Mouse (Mus musculus): ENCODE data around the gene Fancd2os. TPM values are rescaled to one million over a fixed set of nuclear protein-coding genes. Genes with fewer than 3 reads are reported as not detected.

The Fancd2os gene
- polyA plus RNA-seq, 1 experiment, result not detected

DNA sequence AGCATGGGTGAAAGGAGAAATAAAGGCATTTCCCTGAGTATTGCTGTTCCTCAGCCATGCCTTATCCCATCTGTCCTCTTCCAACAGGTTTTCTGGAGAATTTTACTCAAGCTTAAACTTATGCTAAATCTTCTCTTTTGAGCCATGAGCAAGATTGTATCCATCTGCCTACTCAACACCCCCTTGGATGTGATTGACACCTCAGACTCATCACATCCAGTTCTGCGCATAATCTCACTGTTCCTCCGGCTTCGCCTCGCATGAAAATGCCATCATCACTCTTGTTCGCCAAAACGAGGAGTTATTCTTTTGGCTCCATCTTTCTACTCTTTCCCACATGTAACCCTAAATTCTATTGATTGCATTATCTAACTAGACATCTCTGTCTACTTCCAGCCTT lies 24.5 kb downstream of the Fancd2os start:
- Histone ChIP-seq H3K4me3 (replicated peaks; ENCODE audit: control insufficient read depth, low read depth, low read length) (no peak overlapping the region), H3K27ac (ENCODE audit: control insufficient read depth, insufficient read depth, low read depth, low read length, poor library complexity) (no peak overlapping the region), H3K4me1 (ENCODE audit: control insufficient read depth, insufficient read depth, low read length) (no peaks in the 10 kb centered on the region)
- TF ChIP-seq CTCF (IDR thresholded peaks at IDR 0.05; ENCODE audit: control insufficient read depth, insufficient read depth, low read length) (no peak), POLR2A (IDR thresholded peaks at IDR 0.05; ENCODE audit: borderline replicate concordance, control insufficient read depth, low read depth, low read length) (no peak)
- 95% methylated on average over 6 of the region's 6 CpGs for WGBS

GRCm38 (mm10) chr6:113564557-113564956 lies 36.0 kb downstream of the Fancd2os start:
- no peaks in the 10 kb centered on the region for H3K4me1 ChIP-seq (ENCODE audit: control insufficient read depth, insufficient read depth, low read length)
- no peak for TF ChIP-seq CTCF (IDR thresholded peaks at IDR 0.05; ENCODE audit: control insufficient read depth, insufficient read depth, low read length)
- TF ChIP-seq POLR2A (IDR thresholded peaks at IDR 0.05; ENCODE audit: borderline replicate concordance, control insufficient read depth, low read depth, low read length), result no peak
- H3K4me3 ChIP-seq (replicated peaks; ENCODE audit: control insufficient read depth, low read depth, low read length), result no peak overlapping the region
- 89% methylated on average over 1 of the region's 1 CpGs for WGBS
- no peak overlapping the region for H3K27ac ChIP-seq (ENCODE audit: control insufficient read depth, insufficient read depth, low read depth, low read length, poor library complexity)

- Histone ChIP-seq H3K4me1 (ENCODE audit: control insufficient read depth, insufficient read depth, low read length) (no peaks in the 10 kb centered on the region), H3K27ac (ENCODE audit: control insufficient read depth, insufficient read depth, low read depth, low read length, poor library complexity) (no peak overlapping the region), H3K4me3 (replicated peaks; ENCODE audit: control insufficient read depth, low read depth, low read length) (no peak overlapping the region)
- no peak for TF ChIP-seq CTCF (IDR thresholded peaks at IDR 0.05; ENCODE audit: control insufficient read depth, insufficient read depth, low read length)
- 92% methylated on average over 6 of the region's 6 CpGs for WGBS
These were observed 40.8 kb downstream of the Fancd2os start for GRCm38 (mm10) chr6:113559736-113560135.

Other genes starting within 250 kb of the Fancd2os start
- 12.0 and 21.6 TPM in 2 replicates for gene Tada3, start 222.8 kb downstream of the Fancd2os start, polyA plus RNA-seq (2011; ENCODE audit: insufficient read depth, insufficient read length, low replicate concordance, missing spikeins)
- gene Arpc4, start 222.6 kb downstream of the Fancd2os start, polyA plus RNA-seq (2011; ENCODE audit: insufficient read depth, insufficient read length, low replicate concordance, missing spikeins), result 136 and 195 TPM in 2 replicates
- gene Ttll3, start 211.5 kb downstream of the Fancd2os start, polyA plus RNA-seq (2011; ENCODE audit: insufficient read depth, insufficient read length, low replicate concordance, missing spikeins), result 11.9 and 27.7 TPM in 2 replicates
- 8.6 and 8.7 TPM in 2 replicates for gene Rpusd3, start 181.4 kb downstream of the Fancd2os start, polyA plus RNA-seq (2011; ENCODE audit: insufficient read depth, insufficient read length, low replicate concordance, missing spikeins)
- 3.2 TPM in 1 of 2 replicates, not detected in the other for gene Cidec, start 165.0 kb downstream of the Fancd2os start, polyA plus RNA-seq (2011; ENCODE audit: insufficient read depth, insufficient read length, low replicate concordance, missing spikeins)
- 5.0 and 14.4 TPM in 2 replicates for gene Jagn1, start 158.1 kb downstream of the Fancd2os start, polyA plus RNA-seq (2011; ENCODE audit: insufficient read depth, insufficient read length, low replicate concordance, missing spikeins)
- gene Il17re, start 142.2 kb downstream of the Fancd2os start, polyA plus RNA-seq (2011; ENCODE audit: insufficient read depth, insufficient read length, low replicate concordance, missing spikeins), result 4.7 and 10.0 TPM in 2 replicates
- not detected in 2 replicates for gene Il17rc, start 129.3 kb downstream of the Fancd2os start, polyA plus RNA-seq (2011; ENCODE audit: insufficient read depth, insufficient read length, low replicate concordance, missing spikeins)
- gene Creld1, start 117.4 kb downstream of the Fancd2os start, polyA plus RNA-seq (2011; ENCODE audit: insufficient read depth, insufficient read length, low replicate concordance, missing spikeins), result 4.7 and 13.4 TPM in 2 replicates
- gene Prrt3, start 98.8 kb downstream of the Fancd2os start, polyA plus RNA-seq (2011; ENCODE audit: insufficient read depth, insufficient read length, low replicate concordance, missing spikeins), result 0.80 TPM in 1 of 2 replicates, not detected in the other
- 16.7 and 30.2 TPM in 2 replicates for gene Emc3, start 69.1 kb downstream of the Fancd2os start, polyA plus RNA-seq (2011; ENCODE audit: insufficient read depth, insufficient read length, low replicate concordance, missing spikeins)
- 11.0 and 13.2 TPM in 2 replicates for gene Fancd2, start 69.0 kb downstream of the Fancd2os start, polyA plus RNA-seq (2011; ENCODE audit: insufficient read depth, insufficient read length, low replicate concordance, missing spikeins)
- 65.5 and 112 TPM in 2 replicates for gene Brk1, start 4.1 kb upstream of the Fancd2os start, polyA plus RNA-seq (2011; ENCODE audit: insufficient read depth, insufficient read length, low replicate concordance, missing spikeins)
- 38.5 and 66.7 TPM in 2 replicates for gene Vhl, start 23.2 kb upstream of the Fancd2os start, polyA plus RNA-seq (2011; ENCODE audit: insufficient read depth, insufficient read length, low replicate concordance, missing spikeins)
- 10.0 and 11.9 TPM in 2 replicates for gene Irak2, start 37.8 kb upstream of the Fancd2os start, polyA plus RNA-seq (2011; ENCODE audit: insufficient read depth, insufficient read length, low replicate concordance, missing spikeins)
- gene Tatdn2, start 96.3 kb upstream of the Fancd2os start, polyA plus RNA-seq (2011; ENCODE audit: insufficient read depth, insufficient read length, low replicate concordance, missing spikeins), result 61.3 and 112 TPM in 2 replicates
- not detected in 2 replicates for gene Ghrl, start 119.2 kb upstream of the Fancd2os start, polyA plus RNA-seq (2011; ENCODE audit: insufficient read depth, insufficient read length, low replicate concordance, missing spikeins)
- 33.7 and 56.3 TPM in 2 replicates for gene Sec13, start 140.0 kb upstream of the Fancd2os start, polyA plus RNA-seq (2011; ENCODE audit: insufficient read depth, insufficient read length, low replicate concordance, missing spikeins)

Data from bone marrow, adult 2 months (tissue).